Mouse (Mus musculus) liver, embryonic 15.5 days (tissue): ENCODE measurements around the gene Rpl35a. TPM values are rescaled to one million over a fixed set of nuclear protein-coding genes. Genes with fewer than 3 reads are reported as not detected.
"Not testable (repeated sequence)": the region's sequence is repeated elsewhere in the genome, so short reads cannot be mapped to it uniquely, and the experiment has no call there.

Experiments used
- ATAC-seq: fragments of 200-750 bp; cut with Nextera tagmentation; 2 replicates; pipeline ENCODE4 v1.8.0; 2017; ENCODE audit warnings: moderate number of reproducible peaks, mild to moderate bottlenecking, moderate library complexity; ENCODE audit not compliant: insufficient read depth
- H3K27ac ChIP-seq: fragments of 300-500 bp; sonication (generic); replicated peaks from 2 replicates; pipeline ENCODE4 v1.5.1; 2015; ENCODE audit warnings: mild to moderate bottlenecking, inconsistent platforms
- H3K27me3 ChIP-seq: fragments of 300-500 bp; sonication (generic); 2 replicates; pipeline ENCODE4 v1.6.1; 2015; ENCODE audit warnings: mild to moderate bottlenecking, inconsistent platforms
- H3K36me3 ChIP-seq: fragments of 300-500 bp; sonication (generic); replicated peaks from 2 replicates; pipeline ENCODE4 v1.6.1; 2015; ENCODE audit warnings: moderate library complexity, mild to moderate bottlenecking, inconsistent platforms
- H3K4me1 ChIP-seq: fragments of 300-500 bp; sonication (generic); replicated peaks from 2 replicates; pipeline ENCODE4 v1.6.1; 2015; ENCODE audit warnings: inconsistent platforms
- H3K4me2 ChIP-seq: fragments of 300-500 bp; sonication (generic); 2 replicates; pipeline ENCODE4 v1.6.1; 2015; ENCODE audit warnings: moderate library complexity, mild to moderate bottlenecking, inconsistent platforms
- H3K4me3 ChIP-seq: fragments of 300-500 bp; sonication (generic); replicated peaks from 2 replicates; pipeline ENCODE4 v1.5.1; 2015; ENCODE audit warnings: mild to moderate bottlenecking, inconsistent platforms
- H3K9ac ChIP-seq: fragments of 300-500 bp; sonication (generic); 2 replicates; pipeline ENCODE4 v1.6.1; 2015; ENCODE audit warnings: moderate library complexity, mild to moderate bottlenecking, inconsistent platforms
- H3K9me3 ChIP-seq: fragments of 300-500 bp; sonication (generic); replicated peaks from 2 replicates; pipeline ENCODE4 v1.6.1; 2016; ENCODE audit warnings: inconsistent platforms
- WGBS: fragments of 180-500 bp; shearing (Covaris S2); methylation state at CpG from one replicate; pipeline ENCODE4 v1.1.7; 2015; ENCODE audit warnings: mixed read lengths; ENCODE audit not compliant: insufficient replicate concordance; 5-methylcytosine and 5-hydroxymethylcytosine counted together
- polyA plus RNA-seq: library from polyadenylated mRNA; unstranded; fragments of >200 nt; fragmentation: Nextera tagmentation; extraction: Ambion mirVana; gene quantifications from 2 replicates; pipeline ENCODE4 v1.2.1, GENCODE M21; 2015

Gene Rpl35a
- polyA plus RNA-seq, 1 experiment from 2014 or later = 520 TPM

DNA sequence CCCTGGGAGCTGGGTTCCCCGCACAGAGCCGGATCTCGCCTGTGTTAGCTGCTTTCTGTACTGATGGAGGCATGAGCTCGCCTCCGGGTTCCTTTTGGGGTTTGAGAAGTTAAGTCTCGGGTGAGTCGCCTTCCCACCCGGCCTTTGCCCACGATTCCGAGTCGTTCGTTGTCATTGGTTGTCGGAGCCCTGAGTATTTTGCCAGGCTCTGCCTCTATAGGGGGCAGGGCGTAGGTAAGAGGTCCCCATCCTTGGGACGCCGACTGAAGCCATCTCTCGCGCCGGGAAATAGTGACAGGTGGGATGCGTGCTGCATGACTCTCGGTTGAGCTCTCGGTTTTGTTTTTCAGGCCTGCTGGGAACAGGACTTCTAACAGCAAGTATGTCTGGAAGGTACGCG, 533 bp downstream of the Rpl35a start:
- no peaks in the 10 kb centered on the region for H3K27me3 ChIP-seq
- H3K27ac ChIP-seq = peak overlapping the region; percentile 79
- H3K4me3 ChIP-seq = peak overlapping the region; percentile 85
- WGBS = under 1% methylated on average over 24 of the region's 24 CpGs
- peak; percentile 45 for ATAC-seq
- H3K36me3 ChIP-seq = peaks cover 33% of the 10 kb centered on the region
- H3K9ac ChIP-seq = peak overlapping the region; percentile 90
- no peaks in the 10 kb centered on the region for H3K9me3 ChIP-seq
- peaks cover 31% of the 10 kb centered on the region for H3K4me1 ChIP-seq
- peak overlapping the region; percentile 73 for H3K4me2 ChIP-seq

DNA sequence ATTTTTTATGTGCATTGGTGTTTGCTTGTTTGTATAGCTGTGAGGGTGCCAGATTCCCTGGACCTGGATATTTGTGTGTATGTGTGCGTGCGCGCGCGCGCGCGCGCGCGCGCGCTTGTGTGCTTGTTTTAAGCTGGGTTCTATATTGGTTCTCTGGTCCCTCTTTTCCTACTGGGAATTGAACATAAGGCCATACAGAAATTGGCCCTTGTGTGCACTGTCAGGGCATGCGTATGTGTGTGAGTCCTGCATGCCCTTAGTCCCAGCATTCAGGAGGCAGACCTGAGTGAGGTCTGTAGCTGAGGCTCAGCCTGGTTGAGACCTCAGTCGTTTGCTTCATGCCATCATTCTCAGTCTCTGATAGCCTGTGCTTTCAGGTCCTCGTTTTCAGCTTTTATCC, 1.8 kb downstream of the Rpl35a start:
- peak overlapping the region; percentile 73 for H3K4me2 ChIP-seq
- peaks cover 41% of the 10 kb centered on the region for H3K4me1 ChIP-seq
- H3K27me3 ChIP-seq = no peaks in the 10 kb centered on the region
- H3K9me3 ChIP-seq = no peaks in the 10 kb centered on the region
- no peak overlapping the region for H3K27ac ChIP-seq
- ATAC-seq = no peak
- H3K36me3 ChIP-seq = peaks cover 33% of the 10 kb centered on the region
- peak overlapping the region; percentile 85 for H3K4me3 ChIP-seq
- 82% methylated on average over 16 of the region's 16 CpGs for WGBS
- H3K9ac ChIP-seq = peak overlapping the region; percentile 16; the same call in 1 of the 2 replicates

DNA sequence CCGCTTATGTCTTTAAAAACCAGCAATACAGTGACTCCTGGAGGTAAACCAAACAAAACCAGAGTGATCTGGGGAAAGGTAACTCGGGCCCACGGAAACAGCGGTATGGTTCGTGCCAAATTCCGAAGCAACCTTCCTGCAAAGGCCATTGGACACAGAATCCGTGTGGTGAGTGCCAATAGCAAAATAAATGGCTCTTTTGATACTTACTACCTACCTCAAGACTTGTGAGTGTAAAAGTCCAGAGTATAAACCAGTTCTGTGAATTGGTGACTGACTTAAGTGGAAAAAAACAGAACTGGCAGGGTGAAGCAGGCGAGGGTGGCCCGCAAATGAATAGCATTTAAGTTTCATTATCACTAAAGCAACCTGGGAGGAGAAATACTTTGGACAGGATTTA, 2.4 kb downstream of the Rpl35a start:
- not testable (repeated sequence) for H3K27ac ChIP-seq, ATAC-seq, H3K9me3 ChIP-seq, H3K27me3 ChIP-seq, H3K9ac ChIP-seq
- H3K4me2 ChIP-seq = peak overlapping the region; percentile 73
- H3K4me3 ChIP-seq = peak overlapping the region; percentile 85; the same call in 1 of the 2 replicates
- H3K36me3 ChIP-seq = peaks cover 33% of the 10 kb centered on the region
- 79% methylated on average over 9 of the region's 9 CpGs for WGBS
- H3K4me1 ChIP-seq = peaks cover 47% of the 10 kb centered on the region

DNA sequence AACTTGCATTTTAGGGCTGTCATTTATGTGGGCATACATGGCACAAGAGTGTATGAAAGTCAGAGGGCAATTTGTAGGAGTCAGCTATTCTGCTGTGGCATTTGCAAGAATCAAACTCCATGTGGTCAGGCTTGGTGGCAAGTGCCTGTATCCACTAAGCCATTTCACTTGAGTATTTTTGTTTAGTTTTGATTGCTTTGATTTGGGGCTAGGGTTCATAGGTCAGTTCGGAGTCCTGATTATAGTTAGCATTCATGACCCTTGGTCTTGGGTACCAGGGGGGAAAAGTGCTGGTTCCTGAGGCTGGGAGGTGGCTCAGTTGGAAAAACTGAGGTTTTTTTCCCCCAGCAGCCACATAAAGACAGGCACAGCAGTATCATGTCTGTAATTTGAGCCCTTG, 3.2 kb downstream of the Rpl35a start:
- no peak overlapping the region for H3K9ac ChIP-seq
- WGBS = 68% methylated on average over 1 of the region's 1 CpGs
- no peaks in the 10 kb centered on the region for H3K27me3 ChIP-seq
- H3K4me1 ChIP-seq = peaks cover 51% of the 10 kb centered on the region
- H3K36me3 ChIP-seq = peaks cover 33% of the 10 kb centered on the region
- no peak overlapping the region for H3K4me3 ChIP-seq
- H3K27ac ChIP-seq = no peak overlapping the region
- H3K4me2 ChIP-seq = no peak overlapping the region
- no peaks in the 10 kb centered on the region for H3K9me3 ChIP-seq
- no peak for ATAC-seq

DNA sequence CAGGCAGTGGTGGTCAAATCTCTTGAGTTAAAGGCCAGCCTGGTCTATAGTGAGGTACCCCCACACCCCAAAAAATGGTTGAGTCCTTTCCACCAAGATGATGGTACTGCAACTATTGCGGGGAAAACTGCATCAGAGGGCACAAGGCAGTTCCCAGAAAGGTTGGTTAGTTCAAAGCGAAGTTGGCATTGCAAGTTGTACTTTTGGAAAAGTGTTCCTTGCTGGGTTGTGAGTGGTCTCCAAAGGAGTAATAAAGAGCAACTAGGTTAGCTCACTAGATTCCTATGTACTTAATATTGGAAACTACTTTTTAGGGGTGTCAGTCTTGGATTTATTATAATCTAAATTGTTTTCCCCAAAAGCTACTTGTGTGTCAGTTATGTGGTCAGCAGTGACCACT, 4.7 kb downstream of the Rpl35a start:
- 71% methylated on average over 2 of the region's 2 CpGs for WGBS
- ATAC-seq = no peak

DNA sequence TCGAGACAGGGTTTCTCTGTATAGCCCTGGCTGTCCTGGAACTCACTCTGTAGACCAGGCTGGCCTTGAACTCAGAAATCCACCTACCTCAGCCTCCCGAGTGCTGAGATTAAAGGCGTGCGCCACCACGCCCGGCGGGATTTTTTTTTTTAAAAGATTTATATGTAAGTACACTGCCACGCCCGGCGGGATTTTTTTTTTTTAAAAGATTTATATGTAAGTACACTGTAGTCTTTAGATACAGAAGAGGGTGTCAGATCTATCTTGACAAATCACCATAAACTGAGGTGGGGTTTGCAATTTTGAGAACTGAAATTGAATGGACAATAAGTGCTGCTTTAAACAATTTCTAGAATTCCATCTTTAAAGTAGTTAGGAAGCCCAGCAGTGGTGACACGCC, 5.1 kb downstream of the Rpl35a start:
- Histone ChIP-seq H3K4me3 (peak overlapping the region; percentile 88), H3K27me3 (no peaks in the 10 kb centered on the region), H3K9me3 (no peaks in the 10 kb centered on the region), H3K36me3 (peaks cover 33% of the 10 kb centered on the region), H3K4me2 (peak overlapping the region; percentile 97), H3K27ac (peak overlapping the region; percentile 81; the same call in 1 of the 2 replicates), H3K4me1 (peaks cover 45% of the 10 kb centered on the region), H3K9ac (no peak overlapping the region)
- WGBS = 31% methylated on average over 11 of the region's 11 CpGs
- no peak for ATAC-seq

More for the DNA sequence above, 4.7 kb downstream of the Rpl35a start:
- no peaks in the 10 kb centered on the region for H3K9me3 ChIP-seq
- no peaks in the 10 kb centered on the region for H3K27me3 ChIP-seq
- no peak overlapping the region for H3K27ac ChIP-seq
- 0 out of 2 replicates have a peak overlapping the region, but pooled peaks have one; percentile 97 for H3K4me2 ChIP-seq
- H3K4me3 ChIP-seq = no peak overlapping the region
- H3K36me3 ChIP-seq = peaks cover 33% of the 10 kb centered on the region
- H3K4me1 ChIP-seq = peaks cover 46% of the 10 kb centered on the region
- H3K9ac ChIP-seq = no peak overlapping the region

DNA sequence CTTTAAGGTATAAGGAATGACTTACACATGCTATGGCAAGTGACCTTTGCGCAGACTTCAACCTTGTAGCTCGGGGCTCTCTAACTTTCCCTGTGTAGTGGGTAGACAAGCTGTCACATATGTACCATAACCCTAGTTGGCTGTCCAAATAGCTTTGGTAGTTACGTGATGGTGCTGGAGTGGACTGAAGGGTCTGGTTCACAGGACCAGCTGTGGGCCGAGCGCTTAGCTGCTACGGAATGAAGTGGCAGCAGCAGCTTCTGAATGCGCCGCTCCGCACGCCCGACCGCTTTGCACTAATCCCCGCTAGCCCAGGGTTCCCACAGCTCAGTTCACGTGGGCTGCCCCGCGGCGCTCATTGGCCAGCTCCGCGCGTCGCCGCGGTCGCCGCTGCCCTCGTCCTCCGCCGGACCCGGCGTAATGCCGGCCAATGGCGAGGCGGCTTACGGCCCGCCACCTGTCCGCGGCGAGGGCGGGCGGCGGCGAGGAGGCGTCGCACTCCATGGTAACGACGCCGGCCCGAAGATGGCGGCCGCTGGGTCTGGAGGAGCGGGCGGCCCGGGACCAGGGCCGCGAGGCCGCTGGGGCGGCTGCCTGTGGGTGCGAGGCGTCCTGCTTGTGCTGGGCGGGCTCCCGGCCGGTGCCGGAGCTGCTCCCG, 5.9 kb downstream of the Rpl35a start, which contains the start of gene Lmln:
Gene Lmln, plus strand, starts transcription at position 498 of the 658 bp plus-strand sequence.
- H3K9me3 ChIP-seq = no peaks in the 10 kb centered on the region
- under 1% methylated on average over 63 of the region's 64 CpGs for WGBS
- H3K4me2 ChIP-seq = peak within 1 kb of the TSS; percentile 97
- peaks cover 33% of the 10 kb centered on the region for H3K36me3 ChIP-seq
- ATAC-seq = peak; percentile 93
- peaks cover 45% of the 10 kb centered on the region for H3K4me1 ChIP-seq
- peak within 1 kb of the TSS; percentile 81 for H3K27ac ChIP-seq
- no peaks in the 10 kb centered on the region for H3K27me3 ChIP-seq
- peak within 1 kb of the TSS; percentile 88 for H3K4me3 ChIP-seq
- H3K9ac ChIP-seq = peak within 1 kb of the TSS; percentile 68

DNA sequence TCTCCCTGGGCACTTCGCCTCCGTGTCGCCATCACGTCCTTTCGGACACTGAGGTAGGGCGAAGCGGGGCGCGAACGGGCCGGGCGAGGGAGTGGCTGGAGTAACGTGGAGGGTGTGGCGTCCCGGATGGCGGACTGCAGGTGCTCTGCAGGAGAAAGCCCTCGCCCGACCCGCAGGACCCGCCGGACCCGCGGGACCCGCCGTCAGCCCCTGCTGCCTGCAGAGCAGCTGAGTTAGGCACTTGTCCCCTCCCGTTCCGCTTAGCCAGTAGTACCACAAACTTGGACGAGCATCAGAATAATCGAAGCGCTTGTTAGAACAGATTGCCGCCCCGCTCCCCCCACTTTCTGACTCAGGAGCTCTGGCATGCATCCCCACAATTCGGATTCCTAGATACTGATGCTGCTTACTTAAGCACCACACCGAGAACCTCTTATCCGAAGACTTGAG, 6.5 kb downstream of the Rpl35a start:
- H3K4me1 ChIP-seq = peaks cover 45% of the 10 kb centered on the region
- no peaks in the 10 kb centered on the region for H3K9me3 ChIP-seq
- peak overlapping the region; percentile 97 for H3K4me2 ChIP-seq
- peak overlapping the region; percentile 88 for H3K4me3 ChIP-seq
- H3K9ac ChIP-seq = peak overlapping the region; percentile 68
- under 1% methylated on average over 35 of the region's 35 CpGs for WGBS
- peak; percentile 80 for ATAC-seq
- H3K27ac ChIP-seq = peak overlapping the region; percentile 81
- no peaks in the 10 kb centered on the region for H3K27me3 ChIP-seq
- peaks cover 36% of the 10 kb centered on the region for H3K36me3 ChIP-seq

DNA sequence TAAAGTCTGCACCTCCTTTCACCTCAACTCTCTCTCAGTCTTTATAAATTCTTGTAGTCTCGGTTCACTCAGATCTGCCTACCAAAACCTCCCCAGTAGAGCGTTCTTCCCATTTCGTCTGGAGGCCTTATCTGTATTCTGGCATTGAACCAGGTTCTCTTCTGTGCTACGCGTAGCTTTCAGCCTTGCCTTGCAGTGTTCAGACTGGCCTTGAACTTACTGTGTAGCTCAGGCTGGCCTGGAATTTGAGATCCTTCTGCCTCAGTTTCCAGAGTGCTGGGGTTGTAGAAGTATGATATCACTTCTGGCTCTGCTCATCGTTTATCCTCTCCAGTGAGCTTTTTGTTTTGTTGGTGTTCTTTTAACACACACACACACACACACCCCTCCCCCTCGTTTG, 7.0 kb downstream of the Rpl35a start:
- ATAC-seq = no peak
- peak overlapping the region; percentile 68 for H3K9ac ChIP-seq
- peak overlapping the region; percentile 88 for H3K4me3 ChIP-seq
- peak overlapping the region; percentile 81 for H3K27ac ChIP-seq
- H3K4me1 ChIP-seq = peaks cover 40% of the 10 kb centered on the region
- no peaks in the 10 kb centered on the region for H3K27me3 ChIP-seq
- peaks cover 31% of the 10 kb centered on the region for H3K36me3 ChIP-seq
- WGBS = 18% methylated on average over 7 of the region's 7 CpGs
- H3K4me2 ChIP-seq = peak overlapping the region; percentile 97
- H3K9me3 ChIP-seq = no peaks in the 10 kb centered on the region

DNA sequence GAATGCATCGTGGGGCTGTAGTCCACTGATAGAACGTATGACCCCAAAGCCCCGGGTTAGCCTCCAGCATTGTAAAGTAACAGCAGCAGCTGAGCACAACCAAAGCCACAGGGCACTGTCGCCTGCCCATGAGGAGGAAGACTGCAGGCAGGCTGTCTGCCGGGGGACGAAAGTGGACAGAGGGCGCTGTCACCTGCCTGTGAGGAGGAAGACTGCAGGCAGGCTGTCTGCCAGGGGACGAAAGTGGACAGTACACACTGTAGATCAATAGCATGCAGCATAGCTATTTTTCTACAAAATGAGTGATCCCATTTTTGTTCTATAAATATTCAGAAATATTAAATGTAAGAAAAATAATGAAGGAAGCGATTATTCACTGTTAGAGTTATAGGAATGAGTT, 8.4 kb downstream of the Rpl35a start:
- WGBS = 71% methylated on average over 9 of the region's 9 CpGs
- ATAC-seq = no peak
- H3K4me3 ChIP-seq = no peak overlapping the region
- H3K4me1 ChIP-seq = peaks cover 26% of the 10 kb centered on the region
- H3K27ac ChIP-seq = no peak overlapping the region
- H3K9ac ChIP-seq = no peak overlapping the region
- no peaks in the 10 kb centered on the region for H3K9me3 ChIP-seq
- H3K4me2 ChIP-seq = no peak overlapping the region
- H3K27me3 ChIP-seq = no peaks in the 10 kb centered on the region
- H3K36me3 ChIP-seq = peaks cover 17% of the 10 kb centered on the region

DNA sequence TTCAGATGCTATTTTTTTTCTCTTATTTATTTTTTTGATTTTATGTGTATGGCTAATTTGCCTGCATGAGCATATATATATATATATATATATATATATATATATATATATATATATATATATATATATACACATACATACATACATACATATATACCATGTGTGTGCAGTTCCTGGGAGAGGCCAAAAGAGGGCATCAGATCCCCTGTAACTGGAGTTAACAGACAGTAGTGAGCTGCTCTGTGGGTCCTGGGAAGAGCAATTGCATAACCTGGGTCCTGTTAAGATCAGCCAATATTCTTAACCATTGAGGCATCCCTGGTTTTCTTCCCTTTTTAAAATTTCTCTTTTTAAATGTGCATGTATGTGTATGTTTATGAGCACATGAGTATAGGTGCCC, 14.7 kb downstream of the Rpl35a start:
- Histone ChIP-seq H3K27ac (no peak overlapping the region), H3K9me3 (no peaks in the 10 kb centered on the region), H3K4me2 (no peak overlapping the region), H3K27me3 (no peaks in the 10 kb centered on the region), H3K9ac (no peak overlapping the region), H3K36me3 (peaks cover 7% of the 10 kb centered on the region; the same call in 1 of the 2 replicates), H3K4me1 (peaks cover 3% of the 10 kb centered on the region; the same call in 1 of the 2 replicates), H3K4me3 (no peak overlapping the region)
- ATAC-seq = no peak
